In genomic region chr4:134067383-134067782, GRCm38 (mm10) we compare ENCODE assay signal across 30 mouse cellular contexts. TPM values are rescaled to one million over a fixed set of nuclear protein-coding genes. Genes with fewer than 3 reads are reported as not detected.
DNase-seq lines count a peak whose midpoint lies in the region; ATAC-seq and TF ChIP-seq lines count a peak whose summit lies in the region.
"Had no signal": no experiment of that assay in that cellular context is flagged by ENCODE, and none has a peak within 500 bp of the region (broad histone marks: within the 10 kb centered on the region; RNA-seq: fewer than 3 reads in every experiment).

No protein-coding gene starts in this region.

- no peak overlapping the region for H3K9ac ChIP-seq in kidney, embryonic 16.5 days (replicated peaks; ENCODE audit: low read length)
- H3K9ac ChIP-seq in lung, postnatal 0 days (replicated peaks; ENCODE audit: low read depth): no peak overlapping the region
- H3K9ac ChIP-seq in stomach, embryonic 15.5 days: no peak overlapping the region
- H3K9ac ChIP-seq: heart, embryonic 13.5 days; hindbrain, embryonic 14.5 days; limb, embryonic 12.5 days; lung, embryonic 15.5 days had no signal

- no peak for ATAC-seq in kidney, embryonic 16.5 days (ENCODE audit: low FRiP score, low TSS enrichment)
- peak; percentile 26 for ATAC-seq in lung, postnatal 0 days
- ATAC-seq in stomach, embryonic 15.5 days (ENCODE audit: insufficient read depth, low FRiP score, low read depth): peak; percentile 40
- ATAC-seq: CD4-positive, CD25-positive, alpha-beta regulatory T cell, adult 4 months; Patski had no signal

- no peak overlapping the region for H3K4me3 ChIP-seq in kidney, embryonic 16.5 days (ENCODE audit: low read length)
- no peak overlapping the region for H3K4me3 ChIP-seq in lung, postnatal 0 days (ENCODE audit: low read depth, low read length)
- no peak overlapping the region; the same call in 1 of the 2 replicates for H3K4me3 ChIP-seq in stomach, embryonic 15.5 days (replicated peaks)
- H3K4me3 ChIP-seq in layer of hippocampus, adult 2 months: no peak overlapping the region
- H3K4me3 ChIP-seq: heart, embryonic 13.5 days; limb, embryonic 12.5 days; lung, embryonic 15.5 days; midbrain, embryonic 10.5 days had no signal

- no peaks in the 10 kb centered on the region for H3K36me3 ChIP-seq in kidney, embryonic 16.5 days (ENCODE audit: insufficient read depth, low read length)
- no peaks in the 10 kb centered on the region for H3K36me3 ChIP-seq in lung, postnatal 0 days (ENCODE audit: insufficient read depth, low read length)
- H3K36me3 ChIP-seq in stomach, embryonic 15.5 days: no peaks in the 10 kb centered on the region
- H3K36me3 ChIP-seq: heart, embryonic 13.5 days; limb, embryonic 12.5 days; lung, embryonic 15.5 days; midbrain, embryonic 10.5 days had no signal

- H3K27ac ChIP-seq in kidney, embryonic 16.5 days (ENCODE audit: low read length): no peak overlapping the region
- no peak overlapping the region for H3K27ac ChIP-seq in lung, postnatal 0 days (ENCODE audit: low read length)
- H3K27ac ChIP-seq in stomach, embryonic 15.5 days: peak overlapping the region; percentile 61; the same call in 1 of the 2 replicates
- no peak overlapping the region for H3K27ac ChIP-seq in layer of hippocampus, adult 2 months
- H3K27ac ChIP-seq: heart, embryonic 13.5 days; hindbrain, embryonic 14.5 days; limb, embryonic 12.5 days; lung, embryonic 15.5 days; macrophage; midbrain, embryonic 10.5 days had no signal

- no peak for TF ChIP-seq EP300 in lung, postnatal 0 days (IDR thresholded peaks at IDR 0.05)

- DNase-seq in kidney, adult 11 months: peak; percentile 65
- no peak for DNase-seq in lung, postnatal 0 days (ENCODE audit: low spot score)
- no peak for DNase-seq in lung, adult 18-20 months
- peak; percentile 47 for DNase-seq in kidney, postnatal 10 days
- no peak for DNase-seq in layer of hippocampus, adult 2 months (ENCODE audit: low spot score in 2 of 2)
- no peak for DNase-seq in heart, adult 9 months (ENCODE audit: low spot score in 2 of 2)
- DNase-seq: adrenal gland, adult 8-10 months; cerebellum, adult 11 months; cerebellum, postnatal 14 days; gastrocnemius, postnatal 10 days; heart, adult 11 months; heart, postnatal 36 days; thymus, postnatal 25 days had no signal

- WGBS in kidney, embryonic 16.5 days: 84% methylated on average over 8 of the region's 8 CpGs
- WGBS in lung, postnatal 0 days: 59% methylated on average over 8 of the region's 8 CpGs
- WGBS in stomach, embryonic 15.5 days: 76% methylated on average over 8 of the region's 8 CpGs

- H3K4me2 ChIP-seq in kidney, embryonic 16.5 days (replicated peaks; ENCODE audit: low read depth, low read length): no peak overlapping the region
- H3K4me2 ChIP-seq in lung, postnatal 0 days (replicated peaks; ENCODE audit: low read depth, low read length): no peak overlapping the region
- peak overlapping the region; percentile 32; the same call in 1 of the 2 replicates for H3K4me2 ChIP-seq in stomach, embryonic 15.5 days
- H3K4me2 ChIP-seq: heart, embryonic 13.5 days; hindbrain, embryonic 14.5 days; limb, embryonic 12.5 days; lung, embryonic 15.5 days had no signal

- peaks cover 8% of the 10 kb centered on the region; the same call in 1 of the 2 replicates for H3K4me1 ChIP-seq in kidney, embryonic 16.5 days (ENCODE audit: insufficient read depth, low read length)
- no peaks in the 10 kb centered on the region for H3K4me1 ChIP-seq in lung, postnatal 0 days (ENCODE audit: insufficient read depth, low read depth, low read length)
- peaks cover 9% of the 10 kb centered on the region for H3K4me1 ChIP-seq in stomach, embryonic 15.5 days
- H3K4me1 ChIP-seq: lung, embryonic 15.5 days had no signal

- peaks cover 11% of the 10 kb centered on the region for H3K27me3 ChIP-seq in kidney, embryonic 16.5 days (ENCODE audit: insufficient read depth, low read length)
- no peaks in the 10 kb centered on the region for H3K27me3 ChIP-seq in lung, postnatal 0 days (replicated peaks; ENCODE audit: insufficient read depth, low read length)
- H3K27me3 ChIP-seq in stomach, embryonic 15.5 days (replicated peaks): no peaks in the 10 kb centered on the region; the same call in 1 of the 2 replicates
- H3K27me3 ChIP-seq: Patski had no signal

- H3K9me3 ChIP-seq in kidney, embryonic 16.5 days (ENCODE audit: low read length): no peaks in the 10 kb centered on the region
- H3K9me3 ChIP-seq in lung, postnatal 0 days (ENCODE audit: low read length): no peaks in the 10 kb centered on the region
- no peaks in the 10 kb centered on the region for H3K9me3 ChIP-seq in stomach, embryonic 15.5 days
- H3K9me3 ChIP-seq: heart, embryonic 13.5 days; limb, embryonic 12.5 days; lung, embryonic 15.5 days; midbrain, embryonic 10.5 days had no signal

- no peak for TF ChIP-seq CTCF in lung, postnatal 0 days (IDR thresholded peaks at IDR 0.05)
- no peak for TF ChIP-seq CTCF in layer of hippocampus, adult 2 months (conservative IDR thresholded peaks at IDR 0.05)

RNA-seq across cellular contexts. Expression of gene Crybg2, which starts 6.8 kb away (rescaled TPM):
- 4.2 and 4.5 TPM in 2 replicates for polyA plus RNA-seq in kidney, embryonic 16.5 days (2015; fragmentation: Nextera tagmentation; extraction: Ambion mirVana)
- 2.8 and 3.1 TPM in 2 replicates for polyA plus RNA-seq in lung, postnatal 0 days (2015; fragmentation: Nextera tagmentation; extraction: Ambion mirVana)
- 11.1 and 11.9 TPM in 2 replicates for polyA plus RNA-seq in stomach, embryonic 15.5 days (2015; fragmentation: Nextera tagmentation; extraction: Ambion mirVana)
- total RNA-seq in layer of hippocampus, adult 2 months (2021): 1 to 10 TPM; 2.7 to 3.0 TPM
- total RNA-seq: adrenal gland, adult 8-10 months; gastrocnemius, postnatal 10 days; heart, postnatal 36 days had no signal
- polyA plus RNA-seq: heart, embryonic 13.5 days; macrophage had no signal

RNA-seq across cellular contexts. Expression of gene Zfp683, which starts 13.7 kb away (rescaled TPM):
- not detected in 2 replicates for polyA plus RNA-seq in kidney, embryonic 16.5 days (2015; fragmentation: Nextera tagmentation; extraction: Ambion mirVana)
- polyA plus RNA-seq in lung, postnatal 0 days (2015; fragmentation: Nextera tagmentation; extraction: Ambion mirVana): not detected in 2 replicates
- not detected in 2 replicates for polyA plus RNA-seq in stomach, embryonic 15.5 days (2015; fragmentation: Nextera tagmentation; extraction: Ambion mirVana)
- total RNA-seq in layer of hippocampus, adult 2 months (2021): not detected
- total RNA-seq: ES-E14; gastrocnemius, postnatal 10 days; heart, postnatal 36 days; layer of hippocampus, postnatal 10 days; left cerebral cortex, adult 8-10 months; midbrain, postnatal 0 days had no signal
- polyA plus RNA-seq: brain, embryonic 14.5 days; forebrain, embryonic 11.5 days; heart, embryonic 13.5 days; hindbrain, embryonic 14.5 days; intestine, embryonic 14.5 days; limb, embryonic 12.5 days; lung, embryonic 15.5 days; macrophage; midbrain, embryonic 10.5 days; midbrain, postnatal 0 days; Patski had no signal

RNA-seq across cellular contexts. Expression of gene Cd52, which starts 27.5 kb away (rescaled TPM):
- polyA plus RNA-seq in kidney, embryonic 16.5 days (2015; fragmentation: Nextera tagmentation; extraction: Ambion mirVana): 7.4 and 7.6 TPM in 2 replicates
- polyA plus RNA-seq in lung, postnatal 0 days (2015; fragmentation: Nextera tagmentation; extraction: Ambion mirVana): 65.8 and 65.9 TPM in 2 replicates
- polyA plus RNA-seq in stomach, embryonic 15.5 days (2015; fragmentation: Nextera tagmentation; extraction: Ambion mirVana): 34.8 and 39.7 TPM in 2 replicates
- 1 to 10 TPM; 1.1 to 3.8 TPM for total RNA-seq in layer of hippocampus, adult 2 months (2021)
- polyA plus RNA-seq: Patski had no signal

RNA-seq across cellular contexts. Expression of gene Ubxn11, which starts 35.0 kb away (rescaled TPM):
- 13.5 and 13.8 TPM in 2 replicates for polyA plus RNA-seq in kidney, embryonic 16.5 days (2015; fragmentation: Nextera tagmentation; extraction: Ambion mirVana)
- polyA plus RNA-seq in lung, postnatal 0 days (2015; fragmentation: Nextera tagmentation; extraction: Ambion mirVana): 10.3 and 11.3 TPM in 2 replicates
- 4.3 and 5.7 TPM in 2 replicates for polyA plus RNA-seq in stomach, embryonic 15.5 days (2015; fragmentation: Nextera tagmentation; extraction: Ambion mirVana)
- total RNA-seq in layer of hippocampus, adult 2 months (2021): 10 to 100 TPM; 34.0 to 42.4 TPM

RNA-seq across cellular contexts. Expression of gene Lin28a, which starts 48.7 kb away (rescaled TPM):
- polyA plus RNA-seq in kidney, embryonic 16.5 days (2015; fragmentation: Nextera tagmentation; extraction: Ambion mirVana): not detected in 2 replicates
- polyA plus RNA-seq in lung, postnatal 0 days (2015; fragmentation: Nextera tagmentation; extraction: Ambion mirVana): 0.19 TPM in 1 of 2 replicates, not detected in the other
- 0.12 and 0.17 TPM in 2 replicates for polyA plus RNA-seq in stomach, embryonic 15.5 days (2015; fragmentation: Nextera tagmentation; extraction: Ambion mirVana)
- not detected for total RNA-seq in layer of hippocampus, adult 2 months (2021)
- total RNA-seq: adrenal gland, adult 8-10 months; heart, postnatal 36 days; layer of hippocampus, postnatal 10 days; left cerebral cortex, adult 8-10 months had no signal
- polyA plus RNA-seq: CD4-positive, CD25-positive, alpha-beta regulatory T cell, adult 4 months; macrophage; Patski had no signal

Comparison
In these comparisons a context has a peak if more than half of its experiments do, and no peak if none do; other contexts are left out.
1. DNase-seq: peak in kidney, adult 11 months (single experiment) and kidney, postnatal 10 days (single experiment); none in lung, postnatal 0 days (single experiment), lung, adult 18-20 months (0 of 2), layer of hippocampus, adult 2 months (0 of 2) and heart, adult 9 months (0 of 2).